29 mouse cellular contexts compared by ENCODE assay signal in the genomic region with DNA sequence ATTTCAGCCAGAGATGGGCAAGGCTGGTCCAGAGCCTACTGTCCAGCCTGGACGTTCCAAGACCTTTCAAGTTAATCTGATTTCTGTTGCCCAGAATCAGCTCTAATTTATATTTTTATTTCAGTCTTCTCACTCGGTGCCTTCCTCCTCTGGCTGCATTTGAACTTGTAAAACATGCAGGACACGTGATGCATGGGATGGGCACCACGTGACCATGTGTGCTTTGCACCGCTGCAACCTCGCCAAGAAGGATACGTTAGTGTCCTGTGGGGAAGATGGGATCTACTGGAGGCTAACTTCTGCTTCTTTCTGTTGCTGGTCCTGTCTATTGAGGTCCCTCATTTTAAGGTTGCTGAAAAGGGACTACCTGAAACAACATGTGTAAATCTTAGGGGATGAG.
"Had no signal": no experiment of that assay in that cellular context is flagged by ENCODE, and none has a peak within 500 bp of the region (broad histone marks: within the 10 kb centered on the region; RNA-seq: fewer than 3 reads in every experiment).

No protein-coding gene starts in this region.

- H3K36me3 ChIP-seq: limb, embryonic 10.5 days; limb, embryonic 12.5 days; limb, embryonic 13.5 days; limb, embryonic 15.5 days; liver, embryonic 12.5 days; liver, embryonic 13.5 days; liver, embryonic 15.5 days; lung, embryonic 15.5 days; midbrain, embryonic 10.5 days; midbrain, embryonic 12.5 days; midbrain, embryonic 13.5 days; midbrain, embryonic 15.5 days; neural tube, embryonic 12.5 days had no signal

- H3K27me3 ChIP-seq: limb, embryonic 13.5 days; limb, embryonic 15.5 days; liver, embryonic 12.5 days; liver, embryonic 13.5 days; liver, embryonic 15.5 days; lung, embryonic 15.5 days; megakaryocyte, embryonic 14.5 days; midbrain, embryonic 12.5 days; midbrain, embryonic 13.5 days; midbrain, embryonic 15.5 days; neural tube, embryonic 12.5 days had no signal

- H3K4me3 ChIP-seq: limb, embryonic 10.5 days; limb, embryonic 12.5 days; limb, embryonic 13.5 days; limb, embryonic 15.5 days; liver, embryonic 12.5 days; liver, embryonic 13.5 days; liver, embryonic 15.5 days; lung, embryonic 15.5 days; megakaryocyte, embryonic 14.5 days; midbrain, embryonic 10.5 days; midbrain, embryonic 12.5 days; midbrain, embryonic 13.5 days; midbrain, embryonic 15.5 days; neural tube, embryonic 12.5 days had no signal

- H3K4me1 ChIP-seq: liver, embryonic 12.5 days; liver, embryonic 13.5 days; liver, embryonic 15.5 days; lung, embryonic 15.5 days; megakaryocyte, embryonic 14.5 days; midbrain, embryonic 10.5 days; neural tube, embryonic 12.5 days had no signal

- H3K4me2 ChIP-seq: limb, embryonic 12.5 days; limb, embryonic 13.5 days; limb, embryonic 15.5 days; liver, embryonic 11.5 days; liver, embryonic 12.5 days; liver, embryonic 13.5 days; liver, embryonic 15.5 days; lung, embryonic 14.5 days; lung, embryonic 15.5 days; midbrain, embryonic 11.5 days; midbrain, embryonic 12.5 days; midbrain, embryonic 13.5 days; midbrain, embryonic 15.5 days; neural tube, embryonic 12.5 days had no signal

- DNase-seq: left cerebral cortex, postnatal 4 days; liver; liver, embryonic 13.5 days; liver, postnatal 0 days; lung, adult 18-20 months; lung, adult 2 months; lung, embryonic 14.5 days; lung, postnatal 10 days; lung, postnatal 14 days; lung, postnatal 36 days; lung, postnatal 4 days; midbrain, embryonic 14.5 days had no signal

- H3K9me3 ChIP-seq: limb, embryonic 10.5 days; limb, embryonic 12.5 days; limb, embryonic 13.5 days; limb, embryonic 15.5 days; liver, embryonic 12.5 days; liver, embryonic 13.5 days; liver, embryonic 15.5 days; lung, embryonic 15.5 days; megakaryocyte, embryonic 14.5 days; midbrain, embryonic 10.5 days; midbrain, embryonic 12.5 days; midbrain, embryonic 13.5 days; midbrain, embryonic 15.5 days; neural tube, embryonic 12.5 days had no signal

- H3K27ac ChIP-seq: limb, embryonic 10.5 days; limb, embryonic 12.5 days; limb, embryonic 13.5 days; limb, embryonic 15.5 days; liver, embryonic 12.5 days; liver, embryonic 13.5 days; liver, embryonic 14.5 days; liver, embryonic 15.5 days; lung, embryonic 15.5 days; macrophage; midbrain, embryonic 10.5 days; midbrain, embryonic 12.5 days; midbrain, embryonic 13.5 days; midbrain, embryonic 15.5 days; neural tube, embryonic 12.5 days had no signal

- H3K9ac ChIP-seq: limb, embryonic 12.5 days; limb, embryonic 13.5 days; limb, embryonic 15.5 days; liver, embryonic 12.5 days; liver, embryonic 13.5 days; liver, embryonic 14.5 days; liver, embryonic 15.5 days; liver, postnatal 0 days; lung, embryonic 14.5 days; lung, embryonic 15.5 days; midbrain, embryonic 12.5 days; midbrain, embryonic 13.5 days; midbrain, embryonic 15.5 days; neural tube, embryonic 12.5 days had no signal
